Mouse (Mus musculus): ENCODE results near the gene Osbpl10.
A peak's percentile ranks its signal among the peaks of the same experiment; 100 is the strongest.

The Osbpl10 gene

GRCm38 (mm10) chr9:115034788-115035187 is 56.4 kb downstream of the Osbpl10 start:
- DNase-seq = no peak

- DNase-seq = no peak
These were observed 59.8 kb downstream of the Osbpl10 start for GRCm38 (mm10) chr9:115038215-115038614.

- DNase-seq = no peak
These were observed 60.3 kb downstream of the Osbpl10 start for GRCm38 (mm10) chr9:115038686-115039085.

- DNase-seq = no peak
These were observed 60.9 kb downstream of the Osbpl10 start for GRCm38 (mm10) chr9:115039245-115039644.

GRCm38 (mm10) chr9:115042571-115042970 is 64.2 kb downstream of the Osbpl10 start:
- DNase-seq = no peak

GRCm38 (mm10) chr9:115042971-115043706 is 64.8 kb downstream of the Osbpl10 start:
- no peak for DNase-seq

- DNase-seq = no peak
These were observed 65.8 kb downstream of the Osbpl10 start for GRCm38 (mm10) chr9:115043881-115044770.

GRCm38 (mm10) chr9:115045087-115045800 is 66.9 kb downstream of the Osbpl10 start:
- no peak for DNase-seq

GRCm38 (mm10) chr9:115046701-115047100 is 68.3 kb downstream of the Osbpl10 start:
- DNase-seq = no peak

GRCm38 (mm10) chr9:115048340-115048739 is 70.0 kb downstream of the Osbpl10 start:
- DNase-seq = no peak

GRCm38 (mm10) chr9:115048861-115049260 is 70.5 kb downstream of the Osbpl10 start:
- no peak for DNase-seq

GRCm38 (mm10) chr9:115049981-115050720 is 71.8 kb downstream of the Osbpl10 start:
- peak; percentile 75 for DNase-seq

GRCm38 (mm10) chr9:115051976-115052375 is 73.6 kb downstream of the Osbpl10 start:
- no peak for DNase-seq

- DNase-seq = no peak
These were observed 75.4 kb downstream of the Osbpl10 start for GRCm38 (mm10) chr9:115053779-115054178.

- DNase-seq = no peak
These were observed 76.9 kb downstream of the Osbpl10 start for GRCm38 (mm10) chr9:115055041-115055830.

- no peak for DNase-seq
These were observed 80.4 kb downstream of the Osbpl10 start for GRCm38 (mm10) chr9:115058806-115059205.

- no peak for DNase-seq
These were observed 86.5 kb downstream of the Osbpl10 start for GRCm38 (mm10) chr9:115064834-115065233.

- DNase-seq = no peak
These were observed 88.7 kb downstream of the Osbpl10 start for GRCm38 (mm10) chr9:115067071-115067470.

GRCm38 (mm10) chr9:115075191-115075590 is 96.8 kb downstream of the Osbpl10 start:
- no peak for DNase-seq

GRCm38 (mm10) chr9:115088295-115088993 is 110.1 kb downstream of the Osbpl10 start:
- DNase-seq = peak; percentile 70

- DNase-seq = no peak
These were observed 111.3 kb downstream of the Osbpl10 start for GRCm38 (mm10) chr9:115089644-115090043.
